Mouse (Mus musculus) hindbrain, embryonic 16.5 days (tissue): Measurements from ENCODE around the gene Dync1li1. TPM values are rescaled to one million over a fixed set of nuclear protein-coding genes. Genes with fewer than 3 reads are reported as not detected.

ENCODE experiments used
- ATAC-seq: fragments of 200-750 bp; cut with Nextera tagmentation; 2 replicates; pipeline ENCODE4 v1.8.0; 2017; ENCODE audit warnings: moderate TSS enrichment, moderate library complexity
- H3K27ac ChIP-seq: fragments of 300-500 bp; sonication (generic); 2 replicates; pipeline ENCODE4 v1.5.1; 2014; ENCODE audit warnings: low read depth, mild to moderate bottlenecking, control low read depth, low read length, moderate library complexity
- H3K27me3 ChIP-seq: fragments of 300-500 bp; sonication (generic); replicated peaks from 2 replicates; pipeline ENCODE4 v1.6.1; 2014; ENCODE audit warnings: low read length; ENCODE audit not compliant: control insufficient read depth, insufficient read depth
- H3K36me3 ChIP-seq: fragments of 300-500 bp; sonication (generic); 2 replicates; pipeline ENCODE4 v1.6.1; 2014; ENCODE audit warnings: mild to moderate bottlenecking, low read length, moderate library complexity, mixed read lengths; ENCODE audit not compliant: control insufficient read depth, insufficient read depth
- H3K4me1 ChIP-seq: fragments of 300-500 bp; sonication (generic); 2 replicates; pipeline ENCODE4 v1.6.1; 2014; ENCODE audit warnings: low read depth, low read length; ENCODE audit not compliant: control insufficient read depth, insufficient read depth
- H3K4me2 ChIP-seq: fragments of 300-500 bp; sonication (generic); 2 replicates; pipeline ENCODE4 v1.6.1; 2014; ENCODE audit warnings: mild to moderate bottlenecking, low read length, control low read depth, moderate library complexity
- H3K4me3 ChIP-seq: fragments of 300-500 bp; sonication (generic); 2 replicates; pipeline ENCODE4 v1.5.1; 2014; ENCODE audit warnings: mild to moderate bottlenecking, low read length, control low read depth, moderate library complexity
- H3K9ac ChIP-seq: fragments of 300-500 bp; sonication (generic); 2 replicates; pipeline ENCODE4 v1.6.1; 2014; ENCODE audit warnings: low read depth, mild to moderate bottlenecking, control low read depth, low read length, moderate library complexity
- H3K9me3 ChIP-seq: fragments of 300-500 bp; sonication (generic); 2 replicates; pipeline ENCODE4 v1.6.1; 2014; ENCODE audit warnings: mild to moderate bottlenecking, low read length, moderate library complexity; ENCODE audit not compliant: control insufficient read depth
- WGBS: fragments of 180-500 bp; shearing (Covaris S2); extraction: QIAGEN DNeasy Blood & Tissue Kit; methylation state at CpG from one replicate; pipeline ENCODE4 v1.1.7; 2014; 5-methylcytosine and 5-hydroxymethylcytosine counted together
- polyA plus RNA-seq: library from polyadenylated mRNA; unstranded; fragments of >200 nt; fragmentation: Nextera tagmentation; extraction: Ambion mirVana; gene quantifications from 2 replicates; pipeline ENCODE4 v1.2.1, GENCODE M21; 2015

Dync1li1 gene
- polyA plus RNA-seq, 1 experiment from 2014 or later, result 105 TPM

DNA sequence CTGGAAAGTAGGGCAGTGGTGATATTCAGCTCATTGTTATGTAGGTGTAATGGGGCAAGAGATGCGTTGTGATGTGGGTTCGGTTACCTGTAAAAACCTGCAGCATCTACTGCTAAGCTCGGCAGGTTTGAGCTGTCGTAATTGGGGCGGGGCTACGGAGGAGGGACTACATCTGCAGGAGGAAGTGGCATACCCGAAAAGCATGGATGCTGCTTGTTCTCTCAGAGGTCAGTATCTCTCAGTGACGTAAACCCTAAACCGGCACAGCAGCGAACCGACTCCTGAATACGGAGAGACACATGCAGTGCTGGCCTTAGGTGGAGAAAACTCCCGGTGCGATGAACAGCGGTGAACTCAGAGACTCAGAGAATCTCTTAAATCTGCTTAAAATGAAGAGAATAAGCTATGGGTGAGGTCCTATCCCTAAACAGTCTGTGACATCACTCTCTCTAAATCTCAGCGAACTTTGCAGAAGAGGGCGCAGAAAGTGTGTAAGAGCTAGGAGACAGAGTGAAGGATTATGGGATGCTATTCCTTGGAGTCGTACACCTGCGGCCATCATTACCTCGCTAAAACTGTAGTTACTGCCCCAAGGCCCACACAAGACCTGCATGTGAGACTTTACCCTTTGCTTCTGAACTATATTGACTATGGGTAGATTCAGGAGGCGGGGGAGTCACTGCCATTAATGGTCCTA, 37.5 kb upstream of the Dync1li1 start:
- Histone ChIP-seq H3K36me3 (no peaks in the 10 kb centered on the region), H3K27me3 (no peaks in the 10 kb centered on the region), H3K4me1 (no peaks in the 10 kb centered on the region), H3K4me3 (no peak overlapping the region), H3K4me2 (no peak overlapping the region), H3K9ac (no peak overlapping the region), H3K9me3 (no peaks in the 10 kb centered on the region), H3K27ac (no peak overlapping the region)
- no peak for ATAC-seq
- 61% methylated on average over 21 of the region's 21 CpGs for WGBS

DNA sequence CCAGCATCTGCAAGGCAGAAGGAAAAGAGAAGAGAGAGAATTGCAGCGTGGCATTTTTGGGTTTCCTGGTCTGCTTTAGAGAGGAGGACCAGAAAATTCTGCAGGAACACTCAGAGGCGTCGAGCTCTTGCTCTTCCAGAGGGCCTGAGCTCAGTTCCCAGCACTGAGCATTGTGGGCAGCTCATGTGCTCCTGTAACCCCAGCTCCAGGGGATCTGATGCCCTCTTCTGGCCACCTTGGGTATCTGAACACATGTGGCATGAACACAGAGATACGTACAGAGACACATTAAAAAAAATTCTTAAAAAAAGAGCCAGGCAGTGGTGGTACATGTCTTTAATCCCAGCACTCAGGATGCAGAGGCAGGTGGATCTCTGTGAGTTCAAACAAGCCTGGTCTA, 33.2 kb upstream of the Dync1li1 start:
- H3K4me1 ChIP-seq, result no peaks in the 10 kb centered on the region; the same call in 1 of the 2 replicates
- H3K4me3 ChIP-seq, result no peak overlapping the region
- H3K27me3 ChIP-seq, result no peaks in the 10 kb centered on the region
- no peak overlapping the region for H3K27ac ChIP-seq
- H3K9ac ChIP-seq, result no peak overlapping the region
- H3K4me2 ChIP-seq, result no peak overlapping the region
- ATAC-seq, result no peak
- WGBS, result 82% methylated on average over 4 of the region's 4 CpGs
- no peaks in the 10 kb centered on the region for H3K9me3 ChIP-seq
- no peaks in the 10 kb centered on the region for H3K36me3 ChIP-seq

DNA sequence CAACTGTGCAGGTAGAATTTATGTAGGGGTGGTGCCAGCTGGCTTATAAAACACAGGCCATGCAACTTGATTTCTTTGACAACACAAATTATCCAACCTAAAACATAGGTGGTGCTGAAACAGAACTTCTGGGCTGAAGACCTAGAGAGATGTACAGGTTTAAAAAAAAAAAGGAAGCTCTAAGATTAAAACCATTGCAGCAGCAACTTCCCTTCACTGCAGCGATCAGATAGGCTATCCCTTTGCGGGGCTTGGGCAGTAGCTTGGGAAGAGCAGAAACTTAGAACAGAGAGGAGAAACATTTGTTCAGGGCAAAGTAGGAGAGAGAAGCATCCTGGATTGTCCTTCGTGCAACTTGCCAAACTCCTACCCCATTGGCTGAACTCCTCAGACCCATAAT, 31.9 kb upstream of the Dync1li1 start:
- no peak overlapping the region for H3K4me2 ChIP-seq
- no peaks in the 10 kb centered on the region for H3K27me3 ChIP-seq
- WGBS, result 89% methylated on average over 3 of the region's 3 CpGs
- H3K4me3 ChIP-seq, result no peak overlapping the region
- no peak overlapping the region for H3K27ac ChIP-seq
- no peak overlapping the region for H3K9ac ChIP-seq
- ATAC-seq, result no peak
- H3K9me3 ChIP-seq, result no peaks in the 10 kb centered on the region
- no peaks in the 10 kb centered on the region for H3K36me3 ChIP-seq
- no peaks in the 10 kb centered on the region; the same call in 1 of the 2 replicates for H3K4me1 ChIP-seq

DNA sequence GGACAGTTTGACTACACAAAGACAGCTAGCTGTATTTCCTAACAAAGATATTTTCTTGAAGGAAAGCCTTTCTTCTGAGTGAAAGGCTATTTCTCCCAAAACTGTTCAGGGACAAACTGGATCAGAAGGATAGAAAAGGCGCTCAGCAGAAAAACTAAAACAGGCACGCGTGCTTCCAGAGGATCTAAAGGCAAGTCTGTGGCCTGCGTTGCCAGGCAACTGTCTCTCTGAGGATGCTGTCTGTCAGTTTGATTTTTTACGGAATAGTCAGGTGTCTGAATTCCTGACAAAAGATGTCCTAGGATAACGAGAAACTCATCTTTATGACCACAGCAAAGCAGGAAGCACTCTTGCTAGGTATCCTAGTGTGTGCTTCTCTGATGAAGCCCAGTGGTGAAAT, 28.1 kb upstream of the Dync1li1 start:
- Histone ChIP-seq H3K4me1 (no peaks in the 10 kb centered on the region; the same call in 1 of the 2 replicates), H3K4me3 (no peak overlapping the region), H3K36me3 (no peaks in the 10 kb centered on the region), H3K27ac (peak overlapping the region; percentile 37), H3K9me3 (no peaks in the 10 kb centered on the region), H3K9ac (no peak overlapping the region), H3K4me2 (no peak overlapping the region), H3K27me3 (no peaks in the 10 kb centered on the region)
- 58% methylated on average over 6 of the region's 6 CpGs for WGBS
- ATAC-seq, result 0 out of 2 replicates have a peak, but pooled peaks have one; percentile 48

DNA sequence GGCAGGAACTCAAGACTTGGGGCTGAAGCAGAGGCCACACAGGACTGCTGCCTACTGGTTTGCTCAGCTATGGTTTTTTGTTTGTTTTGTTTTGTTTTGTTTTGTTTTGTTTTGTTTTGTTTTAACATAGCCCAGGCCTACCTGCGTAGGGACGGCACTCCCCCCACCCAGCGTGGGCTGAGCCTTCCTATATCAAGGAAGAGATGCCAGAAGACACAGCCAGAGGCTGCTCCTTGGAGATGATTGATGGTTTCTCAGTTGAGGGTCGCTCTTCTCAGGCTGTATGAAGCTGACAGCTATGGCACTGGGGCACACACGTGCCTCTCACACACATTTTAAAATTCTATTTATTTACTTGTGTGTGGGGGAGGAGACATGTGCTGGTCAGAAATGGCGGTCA, 27.6 kb upstream of the Dync1li1 start:
- H3K27me3 ChIP-seq, result no peaks in the 10 kb centered on the region
- H3K36me3 ChIP-seq, result no peaks in the 10 kb centered on the region
- peak overlapping the region; percentile 23; the same call in 1 of the 2 replicates for H3K27ac ChIP-seq
- ATAC-seq, result 0 out of 2 replicates have a peak, but pooled peaks have one; percentile 45
- H3K4me1 ChIP-seq, result no peaks in the 10 kb centered on the region; the same call in 1 of the 2 replicates
- 51% methylated on average over 6 of the region's 6 CpGs for WGBS
- H3K4me2 ChIP-seq, result no peak overlapping the region
- no peak overlapping the region for H3K4me3 ChIP-seq
- no peaks in the 10 kb centered on the region for H3K9me3 ChIP-seq
- no peak overlapping the region for H3K9ac ChIP-seq

DNA sequence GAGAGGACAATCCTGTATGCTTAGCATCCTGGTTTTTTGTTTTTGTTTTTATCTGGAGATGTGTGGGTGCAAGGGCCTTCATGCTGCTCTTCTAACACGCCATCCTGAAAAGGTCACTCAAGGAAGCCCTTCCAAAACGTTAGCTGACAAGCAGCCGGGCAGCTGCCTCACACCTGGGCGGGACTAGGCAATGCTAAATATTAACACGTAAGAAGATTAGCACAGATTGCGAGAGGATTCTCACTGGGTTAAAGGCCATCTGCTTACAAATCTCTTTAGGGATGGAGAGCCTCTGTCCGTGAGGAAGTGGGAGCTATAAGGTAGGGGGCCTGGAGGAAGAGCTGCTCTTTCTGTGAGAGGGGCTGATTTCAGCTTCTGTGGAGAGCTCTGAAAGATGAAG, 26.6 kb upstream of the Dync1li1 start:
- Histone ChIP-seq H3K4me3 (no peak overlapping the region), H3K27me3 (no peaks in the 10 kb centered on the region), H3K4me1 (no peaks in the 10 kb centered on the region; the same call in 1 of the 2 replicates), H3K9ac (no peak overlapping the region), H3K36me3 (no peaks in the 10 kb centered on the region), H3K27ac (no peak overlapping the region), H3K9me3 (no peaks in the 10 kb centered on the region), H3K4me2 (no peak overlapping the region)
- ATAC-seq, result no peak
- 54% methylated on average over 7 of the region's 7 CpGs for WGBS

DNA sequence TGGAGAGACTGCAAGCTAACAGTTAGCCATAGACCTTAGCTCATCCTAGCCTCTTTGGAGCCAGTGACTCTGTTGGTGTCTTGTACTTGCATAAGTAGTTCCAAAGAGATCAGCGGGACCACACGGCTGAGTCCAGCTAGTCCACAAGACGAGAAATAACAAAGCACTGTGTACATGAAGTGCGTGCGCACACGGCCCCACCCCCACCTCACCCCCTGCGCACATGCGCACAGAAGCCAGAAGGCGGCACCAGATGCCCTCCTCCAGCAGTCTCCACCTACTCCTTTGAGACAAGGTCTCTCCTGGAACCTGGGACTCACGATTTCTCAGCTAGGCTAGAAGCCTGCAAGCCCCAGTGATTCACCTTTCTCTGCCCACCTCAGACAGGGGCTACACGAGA, 24.8 kb upstream of the Dync1li1 start:
- ATAC-seq, result no peak
- no peak overlapping the region for H3K4me2 ChIP-seq
- H3K9ac ChIP-seq, result no peak overlapping the region
- no peaks in the 10 kb centered on the region; the same call in 1 of the 2 replicates for H3K4me1 ChIP-seq
- no peaks in the 10 kb centered on the region for H3K36me3 ChIP-seq
- H3K9me3 ChIP-seq, result no peaks in the 10 kb centered on the region
- no peak overlapping the region for H3K4me3 ChIP-seq
- no peak overlapping the region for H3K27ac ChIP-seq
- WGBS, result 87% methylated on average over 11 of the region's 11 CpGs
- no peaks in the 10 kb centered on the region for H3K27me3 ChIP-seq

DNA sequence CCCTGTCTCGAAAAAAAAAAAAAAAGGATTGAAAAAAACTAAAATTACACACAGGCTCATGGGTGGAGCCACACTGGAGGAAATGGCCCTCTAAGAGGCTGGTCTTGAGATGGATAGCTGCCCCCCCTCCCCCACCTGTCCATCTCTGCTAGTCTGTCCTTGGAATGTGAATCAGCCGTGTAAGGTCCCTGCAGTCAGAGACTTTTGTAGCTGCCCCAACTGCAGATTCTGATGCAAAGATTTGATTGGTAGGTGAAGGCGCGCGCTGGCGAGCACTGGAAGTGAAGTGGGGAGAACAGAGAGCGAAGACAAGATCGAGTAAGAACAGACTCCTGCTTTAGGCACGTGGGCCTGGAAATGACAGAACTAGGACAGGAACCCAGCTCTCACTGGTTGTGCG, 21.7 kb upstream of the Dync1li1 start:
- Histone ChIP-seq H3K27ac (no peak overlapping the region), H3K9me3 (no peaks in the 10 kb centered on the region), H3K9ac (no peak overlapping the region), H3K27me3 (no peaks in the 10 kb centered on the region), H3K4me3 (no peak overlapping the region), H3K36me3 (no peaks in the 10 kb centered on the region), H3K4me1 (no peaks in the 10 kb centered on the region), H3K4me2 (no peak overlapping the region)
- WGBS, result 80% methylated on average over 10 of the region's 10 CpGs
- no peak for ATAC-seq

DNA sequence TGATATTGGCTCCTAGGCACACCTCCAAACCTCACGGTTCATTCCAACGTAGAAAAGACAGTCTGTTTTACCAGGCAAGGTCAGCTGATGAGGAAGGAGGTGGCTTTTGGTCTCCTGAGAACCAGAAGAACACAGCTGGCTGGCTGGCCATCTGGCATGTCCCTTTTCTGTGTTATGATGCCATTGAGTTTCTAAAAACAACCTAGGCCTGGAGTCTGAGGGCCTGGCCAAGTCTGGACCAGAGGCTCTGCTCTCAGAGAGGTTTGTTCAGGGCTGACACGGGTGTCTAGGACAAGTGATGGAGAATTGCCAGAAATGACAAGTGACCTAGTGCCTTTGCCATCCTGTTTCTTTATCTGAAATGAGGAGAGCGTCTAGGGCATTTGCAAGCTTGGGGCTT, 20.5 kb upstream of the Dync1li1 start:
- Histone ChIP-seq H3K36me3 (no peaks in the 10 kb centered on the region), H3K9ac (no peak overlapping the region), H3K27me3 (no peaks in the 10 kb centered on the region), H3K4me3 (no peak overlapping the region), H3K4me2 (no peak overlapping the region), H3K9me3 (no peaks in the 10 kb centered on the region), H3K27ac (no peak overlapping the region), H3K4me1 (no peaks in the 10 kb centered on the region; the same call in 1 of the 2 replicates)
- 75% methylated on average over 4 of the region's 4 CpGs for WGBS
- no peak for ATAC-seq
